Mouse (Mus musculus): ENCODE results near the gene Ifrd2. TPM values are rescaled to one million over a fixed set of nuclear protein-coding genes. Genes with fewer than 3 reads are reported as not detected.
A peak's percentile ranks its signal among the peaks of the same experiment; 100 is the strongest.

Gene Ifrd2
- polyA plus RNA-seq, 1 experiment = 55.4 TPM

DNA sequence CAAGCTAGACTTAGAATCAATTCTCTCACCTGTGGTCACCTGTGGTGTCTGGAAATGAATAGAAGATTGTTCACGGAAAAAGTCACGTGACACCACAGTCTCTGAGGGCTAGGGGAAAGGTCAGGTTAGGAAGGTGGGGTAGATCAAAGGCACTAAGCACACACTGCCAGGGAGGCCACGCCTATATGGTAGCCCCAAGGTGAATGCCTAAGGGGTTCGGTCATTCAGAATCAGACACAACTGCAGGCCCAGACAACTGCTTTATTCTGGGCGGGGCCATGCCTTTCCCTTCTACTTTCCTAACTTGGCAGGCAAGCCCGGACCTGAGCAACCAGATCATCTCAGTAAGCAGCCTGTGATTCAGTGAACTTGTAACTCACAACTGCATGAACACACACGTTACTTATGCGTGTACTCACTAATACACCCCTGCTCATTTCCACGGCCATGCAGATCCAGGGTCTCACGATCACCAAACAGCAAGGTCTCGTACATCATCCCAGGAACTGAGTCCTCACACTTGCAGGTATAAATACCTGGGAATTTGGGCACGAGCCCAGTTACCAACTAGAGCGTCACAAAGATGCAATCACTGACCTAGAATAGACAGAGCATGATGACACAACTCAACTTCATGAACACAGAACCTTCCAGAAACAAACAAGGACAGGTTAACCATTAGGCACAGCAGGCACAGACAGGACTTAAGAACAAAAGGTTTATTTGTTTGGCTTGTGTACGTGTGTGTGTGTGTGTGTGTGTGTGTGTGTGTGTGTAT is 11.7 kb upstream of the Ifrd2 start:
- H3K36me3 ChIP-seq (ENCODE audit: control insufficient read depth, insufficient read depth, low read length) = peaks cover 13% of the 10 kb centered on the region

DNA sequence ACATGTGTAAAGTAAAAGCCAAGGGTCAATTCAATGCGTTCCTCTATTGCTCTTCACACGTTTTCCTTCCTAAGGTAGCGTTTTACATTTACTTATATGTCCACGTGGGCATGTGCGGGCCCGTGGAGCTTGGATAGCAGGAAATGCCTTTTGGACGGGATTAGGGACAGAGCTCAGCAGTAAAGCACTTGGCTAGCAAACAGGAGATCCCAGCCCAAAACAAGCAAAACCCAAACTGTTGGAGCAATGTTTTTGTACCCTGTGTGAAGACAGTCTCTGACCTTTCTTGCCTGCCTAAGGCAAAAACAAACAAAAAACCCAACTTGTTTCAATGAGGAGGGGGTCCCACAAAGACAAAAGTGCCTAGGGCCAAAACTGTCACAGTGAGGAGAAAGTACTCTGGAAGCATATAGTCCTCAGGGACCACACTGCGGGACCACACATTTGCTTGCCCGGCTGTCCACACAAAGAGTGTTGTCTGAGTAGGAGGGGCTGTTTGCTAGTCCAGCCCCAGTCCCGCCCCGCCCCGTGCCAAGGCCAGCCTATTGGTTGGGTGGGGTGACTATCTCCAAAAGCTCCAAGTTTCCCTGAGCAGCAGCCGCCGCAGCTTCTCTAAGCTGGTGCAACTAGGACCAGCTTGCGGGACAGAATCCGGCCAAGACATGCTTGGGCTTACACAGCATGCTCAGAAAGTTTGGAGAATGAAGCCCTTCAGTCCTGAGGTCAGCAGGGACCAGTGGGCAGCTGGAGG is 10.9 kb upstream of the Ifrd2 start, which contains the start of gene Hyal1:
Gene Hyal1 (plus strand): TSS at position 571 of the 751 bp plus-strand sequence.
- Histone ChIP-seq H3K4me3 (ENCODE audit: low read depth, low read length) (peak within 1 kb of the TSS; percentile 56), H3K4me1 (ENCODE audit: control insufficient read depth, insufficient read depth, insufficient read length, low read length) (peaks cover 30% of the 10 kb centered on the region), H3K27me3 (ENCODE audit: control insufficient read depth, insufficient read depth, low read length) (no peaks in the 10 kb centered on the region), H3K36me3 (ENCODE audit: control insufficient read depth, insufficient read depth, low read length) (peaks cover 13% of the 10 kb centered on the region), H3K27ac (ENCODE audit: insufficient read depth, low read depth, low read length) (peak within 1 kb of the TSS; percentile 89)
- peak; percentile 46; the same call in 1 of the 2 replicates for TF ChIP-seq POLR2A (IDR thresholded peaks at IDR 0.05; ENCODE audit: low read depth, low read length)
- no peak for TF ChIP-seq CTCF (IDR thresholded peaks at IDR 0.05; ENCODE audit: extremely low read depth, insufficient read length, insufficient replicate concordance, low read depth, low read length)
- 11% methylated on average over 16 of the region's 16 CpGs for WGBS

More for the DNA sequence above, 11.7 kb upstream of the Ifrd2 start:
- H3K4me3 ChIP-seq (ENCODE audit: low read depth, low read length) = no peak overlapping the region
- TF ChIP-seq POLR2A (IDR thresholded peaks at IDR 0.05; ENCODE audit: low read depth, low read length) (no peak), CTCF (IDR thresholded peaks at IDR 0.05; ENCODE audit: extremely low read depth, insufficient read length, insufficient replicate concordance, low read depth, low read length) (no peak)
- H3K27ac ChIP-seq (ENCODE audit: insufficient read depth, low read depth, low read length) = peak overlapping the region; percentile 89
- H3K27me3 ChIP-seq (ENCODE audit: control insufficient read depth, insufficient read depth, low read length) = no peaks in the 10 kb centered on the region
- 23% methylated on average over 14 of the region's 14 CpGs for WGBS
- H3K4me1 ChIP-seq (ENCODE audit: control insufficient read depth, insufficient read depth, insufficient read length, low read length) = peaks cover 31% of the 10 kb centered on the region

DNA sequence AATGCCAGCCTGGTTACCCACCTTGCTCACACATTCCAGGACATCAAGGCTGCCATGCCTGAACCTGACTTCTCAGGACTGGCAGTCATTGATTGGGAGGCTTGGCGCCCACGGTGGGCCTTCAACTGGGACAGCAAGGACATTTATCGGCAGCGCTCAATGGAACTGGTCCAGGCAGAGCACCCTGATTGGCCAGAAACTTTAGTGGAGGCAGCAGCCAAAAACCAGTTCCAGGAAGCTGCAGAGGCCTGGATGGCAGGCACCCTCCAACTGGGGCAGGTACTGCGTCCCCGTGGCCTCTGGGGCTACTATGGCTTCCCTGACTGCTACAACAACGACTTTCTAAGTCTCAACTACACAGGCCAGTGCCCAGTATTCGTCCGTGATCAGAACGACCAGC is 9.6 kb upstream of the Ifrd2 start:
- no peak for TF ChIP-seq CTCF (IDR thresholded peaks at IDR 0.05; ENCODE audit: extremely low read depth, insufficient read length, insufficient replicate concordance, low read depth, low read length)
- no peak for TF ChIP-seq POLR2A (IDR thresholded peaks at IDR 0.05; ENCODE audit: low read depth, low read length)

DNA sequence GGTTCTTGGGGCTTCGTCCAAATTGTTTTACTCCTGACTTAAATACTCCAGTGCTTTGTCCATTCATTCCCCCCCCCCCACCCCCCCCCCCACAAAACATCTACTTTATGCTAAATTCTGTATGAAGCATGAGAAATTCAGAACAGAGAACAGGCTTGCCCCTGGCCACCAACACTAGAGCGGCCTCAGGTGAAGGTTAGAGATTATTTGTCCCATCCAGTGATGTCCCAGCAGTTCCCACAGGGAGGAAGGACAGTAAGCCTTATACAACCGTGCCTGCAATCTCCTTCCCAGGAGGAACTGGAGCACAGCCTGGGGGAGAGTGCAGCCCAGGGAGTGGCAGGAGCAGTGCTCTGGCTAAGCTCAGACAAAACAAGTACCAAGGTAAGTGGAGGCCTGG is 8.9 kb upstream of the Ifrd2 start, which contains the start of gene Naa80:
Gene Naa80 (plus strand): TSS at position 301 of the 400 bp plus-strand sequence.
- Histone ChIP-seq H3K27ac (ENCODE audit: insufficient read depth, low read depth, low read length) (no peak within 1 kb of the TSS), H3K36me3 (ENCODE audit: control insufficient read depth, insufficient read depth, low read length) (0 out of 2 replicates have a peak, but pooled peaks cover 4% of the 10 kb centered on the region), H3K4me1 (ENCODE audit: control insufficient read depth, insufficient read depth, insufficient read length, low read length) (peaks cover 28% of the 10 kb centered on the region; the same call in 1 of the 2 replicates), H3K27me3 (ENCODE audit: control insufficient read depth, insufficient read depth, low read length) (no peaks in the 10 kb centered on the region), H3K4me3 (ENCODE audit: low read depth, low read length) (no peak within 1 kb of the TSS)
- 78% methylated on average over 3 of the region's 3 CpGs for WGBS
- TF ChIP-seq CTCF (IDR thresholded peaks at IDR 0.05; ENCODE audit: extremely low read depth, insufficient read length, insufficient replicate concordance, low read depth, low read length) (no peak), POLR2A (IDR thresholded peaks at IDR 0.05; ENCODE audit: low read depth, low read length) (no peak)

More for the DNA sequence above, 9.6 kb upstream of the Ifrd2 start:
- Histone ChIP-seq H3K36me3 (ENCODE audit: control insufficient read depth, insufficient read depth, low read length) (peaks cover 4% of the 10 kb centered on the region), H3K4me1 (ENCODE audit: control insufficient read depth, insufficient read depth, insufficient read length, low read length) (peaks cover 28% of the 10 kb centered on the region; the same call in 1 of the 2 replicates), H3K27me3 (ENCODE audit: control insufficient read depth, insufficient read depth, low read length) (no peaks in the 10 kb centered on the region), H3K4me3 (ENCODE audit: low read depth, low read length) (no peak overlapping the region), H3K27ac (ENCODE audit: insufficient read depth, low read depth, low read length) (no peak overlapping the region)
- 89% methylated on average over 10 of the region's 10 CpGs for WGBS

DNA sequence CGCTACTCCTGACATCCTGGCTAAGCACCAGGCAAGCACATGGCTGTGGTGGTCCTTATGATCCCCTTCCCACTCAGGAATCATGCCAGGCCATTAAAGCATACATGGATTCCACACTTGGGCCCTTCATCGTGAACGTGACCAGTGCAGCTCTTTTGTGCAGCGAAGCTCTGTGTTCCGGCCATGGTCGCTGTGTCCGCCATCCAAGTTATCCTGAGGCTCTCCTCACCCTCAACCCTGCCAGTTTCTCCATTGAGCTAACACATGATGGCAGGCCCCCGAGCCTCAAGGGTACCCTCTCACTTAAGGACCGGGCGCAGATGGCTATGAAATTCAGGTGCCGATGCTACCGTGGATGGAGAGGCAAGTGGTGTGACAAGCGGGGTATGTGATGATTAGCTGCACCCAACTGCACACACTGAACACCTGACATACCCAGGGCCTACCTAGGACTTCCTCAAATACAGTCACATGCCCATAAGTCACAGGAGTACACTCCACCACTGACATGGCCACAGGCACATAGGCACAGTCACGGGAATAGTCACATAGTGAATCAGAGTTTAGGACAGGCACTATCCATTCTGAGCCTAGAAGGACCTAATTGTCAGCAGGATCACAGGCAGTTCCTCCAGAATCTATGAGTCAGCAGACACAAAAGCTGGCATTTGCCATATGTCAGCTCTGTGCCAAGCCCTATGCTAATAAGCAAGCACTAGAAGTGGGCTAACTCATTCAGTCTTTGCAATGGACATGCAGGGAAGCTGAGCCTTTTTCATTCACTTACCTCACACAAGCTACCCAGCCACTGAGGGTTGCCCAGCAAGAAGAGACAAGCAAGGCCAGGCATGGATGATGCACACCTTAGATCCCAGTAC is 8.2 kb upstream of the Ifrd2 start:
- H3K4me3 ChIP-seq (ENCODE audit: low read depth, low read length) = no peak overlapping the region
- H3K27ac ChIP-seq (ENCODE audit: insufficient read depth, low read depth, low read length) = no peak overlapping the region
- H3K4me1 ChIP-seq (ENCODE audit: control insufficient read depth, insufficient read depth, insufficient read length, low read length) = peaks cover 28% of the 10 kb centered on the region; the same call in 1 of the 2 replicates
- no peaks in the 10 kb centered on the region for H3K27me3 ChIP-seq (ENCODE audit: control insufficient read depth, insufficient read depth, low read length)
- no peak for TF ChIP-seq CTCF (IDR thresholded peaks at IDR 0.05; ENCODE audit: extremely low read depth, insufficient read length, insufficient replicate concordance, low read depth, low read length)
- TF ChIP-seq POLR2A (IDR thresholded peaks at IDR 0.05; ENCODE audit: low read depth, low read length) = no peak
- 0 out of 2 replicates have a peak, but pooled peaks cover 4% of the 10 kb centered on the region for H3K36me3 ChIP-seq (ENCODE audit: control insufficient read depth, insufficient read depth, low read length)
- WGBS = 96% methylated on average over 14 of the region's 14 CpGs

DNA sequence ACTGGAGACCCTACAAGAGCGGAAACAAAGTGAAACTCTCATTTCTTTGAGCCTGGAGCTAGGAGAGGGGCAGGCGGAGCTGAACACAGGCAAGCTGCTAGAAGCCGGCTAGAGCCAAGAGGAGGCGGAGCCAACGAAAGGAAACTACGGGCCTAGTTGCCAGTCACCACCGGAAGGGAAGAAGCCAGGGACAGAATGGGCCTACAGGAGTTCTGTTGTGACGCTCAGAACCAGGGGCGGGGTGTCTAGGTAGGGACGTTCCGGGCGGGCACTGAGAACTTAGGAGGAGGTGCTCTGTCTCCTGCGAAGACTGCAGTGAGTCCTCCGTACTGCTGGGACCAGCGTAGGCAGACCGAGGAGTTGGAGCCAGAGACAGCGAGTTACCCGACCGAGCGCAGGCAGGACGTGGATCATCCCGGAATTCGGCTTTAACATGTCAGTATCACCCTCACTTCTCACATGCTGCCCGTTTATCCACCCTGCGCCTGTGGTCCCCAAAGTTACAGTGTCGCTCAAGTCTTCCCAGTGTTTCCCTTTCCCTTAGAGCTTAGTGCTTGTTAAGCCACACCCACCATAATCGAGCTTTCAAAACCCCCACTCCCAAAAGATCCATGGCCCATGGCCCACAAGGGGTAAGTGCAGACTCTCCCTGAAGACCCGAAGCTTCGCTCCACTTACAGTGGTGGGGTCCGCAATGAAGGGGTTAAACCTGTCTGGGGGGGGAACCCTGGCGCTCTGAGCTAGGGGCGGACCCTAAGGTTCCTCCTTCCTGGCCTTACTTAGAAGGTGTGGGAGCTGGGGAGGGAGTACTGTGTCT is 6.7 kb upstream of the Ifrd2 start, which contains the start of gene Hyal3:
Gene Hyal3 (plus strand): TSS at position 318 of the 817 bp plus-strand sequence.
- peaks cover 23% of the 10 kb centered on the region; the same call in 1 of the 2 replicates for H3K4me1 ChIP-seq (ENCODE audit: control insufficient read depth, insufficient read depth, insufficient read length, low read length)
- H3K27me3 ChIP-seq (ENCODE audit: control insufficient read depth, insufficient read depth, low read length) = no peaks in the 10 kb centered on the region
- TF ChIP-seq CTCF (IDR thresholded peaks at IDR 0.05; ENCODE audit: extremely low read depth, insufficient read length, insufficient replicate concordance, low read depth, low read length) (no peak), POLR2A (IDR thresholded peaks at IDR 0.05; ENCODE audit: low read depth, low read length) (peak; percentile 93; the same call in 1 of the 2 replicates)
- H3K4me3 ChIP-seq (ENCODE audit: low read depth, low read length) = peak within 1 kb of the TSS; percentile 71
- 0 out of 2 replicates have a peak, but pooled peaks cover 4% of the 10 kb centered on the region for H3K36me3 ChIP-seq (ENCODE audit: control insufficient read depth, insufficient read depth, low read length)
- peak within 1 kb of the TSS; percentile 91 for H3K27ac ChIP-seq (ENCODE audit: insufficient read depth, low read depth, low read length)
- WGBS = under 1% methylated on average over 32 of the region's 32 CpGs

All from small intestine, adult 2 months (tissue).